Mouse (Mus musculus): Measurements from ENCODE around the gene Slbp. TPM values are rescaled to one million over a fixed set of nuclear protein-coding genes. Genes with fewer than 3 reads are reported as not detected.
A peak's percentile ranks its signal among the peaks of the same experiment; 100 is the strongest.

Slbp gene
- 154 and 174 TPM in 2 replicates for total RNA-seq (2014; fragmentation: Nextera tagmentation)
- total RNA-seq (2017): 251 and 253 TPM in 2 replicates

GRCm38 (mm10) chr5:33651921-33652782 is at the start of gene Slbp:
TSS of gene Slbp (minus strand) at chr5:33652574.
- peak; percentile 86 for ATAC-seq (replicated peaks; ENCODE audit: poor library complexity, severe bottlenecking)

- no peak for ATAC-seq (replicated peaks; ENCODE audit: poor library complexity, severe bottlenecking)
Observed at GRCm38 (mm10) chr5:33701832-33702231, 49.5 kb upstream of the Slbp start.

DNA sequence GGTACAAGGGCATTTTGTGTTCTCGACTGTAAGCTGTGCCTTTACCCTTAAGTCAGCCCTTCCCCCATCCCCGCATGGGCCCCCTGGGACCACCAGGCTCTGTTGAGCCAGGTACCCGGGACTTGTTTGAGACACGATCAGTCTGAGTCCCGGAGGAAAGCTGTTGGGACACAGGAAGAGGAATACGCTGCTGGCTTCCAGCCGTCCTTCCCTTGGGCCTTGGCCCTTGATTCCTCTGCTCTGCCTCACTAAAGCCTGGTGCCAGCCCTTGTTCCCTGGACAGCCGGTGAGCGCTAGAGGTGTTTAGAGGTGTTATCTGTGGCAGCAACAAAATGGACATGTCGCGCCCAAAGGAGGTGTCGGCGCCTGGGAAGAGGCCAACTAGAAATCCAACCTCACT is 47.6 kb upstream of the Slbp start:
- ATAC-seq (replicated peaks; ENCODE audit: poor library complexity, severe bottlenecking): no peak

GRCm38 (mm10) chr5:33698669-33699068 is 46.3 kb upstream of the Slbp start:
- ATAC-seq (replicated peaks; ENCODE audit: poor library complexity, severe bottlenecking): no peak

GRCm38 (mm10) chr5:33697947-33698512 is 45.7 kb upstream of the Slbp start:
- ATAC-seq (replicated peaks; ENCODE audit: poor library complexity, severe bottlenecking): no peak

DNA sequence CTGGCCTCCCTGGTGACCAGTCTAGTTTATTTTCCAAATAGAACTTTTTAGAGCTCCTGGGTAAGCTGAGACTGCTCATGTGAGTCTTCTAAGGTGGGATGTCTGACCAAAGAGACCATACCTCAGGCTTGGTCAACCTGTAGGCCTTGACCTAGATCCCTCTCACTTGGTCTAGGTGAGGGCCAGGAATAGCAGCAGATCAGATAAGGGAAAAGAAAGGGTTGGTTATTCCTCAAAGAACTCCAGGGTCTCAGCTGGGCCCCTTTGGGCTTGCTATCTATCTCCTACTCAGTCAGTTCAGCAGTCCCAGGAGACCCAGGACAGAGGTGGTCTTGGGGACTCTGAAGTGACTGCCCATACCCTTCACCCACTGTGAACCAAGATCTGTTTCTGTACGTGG is 45.2 kb upstream of the Slbp start:
- ATAC-seq (replicated peaks; ENCODE audit: poor library complexity, severe bottlenecking): no peak

DNA sequence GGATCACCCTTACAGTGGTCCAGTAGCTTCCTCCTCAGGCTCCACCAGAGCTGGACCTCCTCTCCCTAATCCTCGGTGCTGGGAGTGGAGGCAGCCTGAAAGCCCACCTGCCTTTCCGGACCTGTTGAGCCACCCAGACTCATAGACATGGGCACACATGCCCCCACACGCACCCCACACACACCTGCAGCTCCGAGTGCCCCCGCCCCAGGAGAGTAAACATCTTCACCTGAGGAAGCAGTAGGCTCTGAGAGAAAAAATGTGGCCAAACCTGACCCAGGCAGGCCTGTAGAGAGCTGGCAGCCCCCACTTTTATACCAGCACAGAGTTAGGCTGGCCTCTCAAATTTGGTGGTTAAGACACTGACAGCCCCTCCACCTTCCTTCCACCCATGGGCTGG is 44.1 kb upstream of the Slbp start:
- no peak for ATAC-seq (replicated peaks; ENCODE audit: poor library complexity, severe bottlenecking)

DNA sequence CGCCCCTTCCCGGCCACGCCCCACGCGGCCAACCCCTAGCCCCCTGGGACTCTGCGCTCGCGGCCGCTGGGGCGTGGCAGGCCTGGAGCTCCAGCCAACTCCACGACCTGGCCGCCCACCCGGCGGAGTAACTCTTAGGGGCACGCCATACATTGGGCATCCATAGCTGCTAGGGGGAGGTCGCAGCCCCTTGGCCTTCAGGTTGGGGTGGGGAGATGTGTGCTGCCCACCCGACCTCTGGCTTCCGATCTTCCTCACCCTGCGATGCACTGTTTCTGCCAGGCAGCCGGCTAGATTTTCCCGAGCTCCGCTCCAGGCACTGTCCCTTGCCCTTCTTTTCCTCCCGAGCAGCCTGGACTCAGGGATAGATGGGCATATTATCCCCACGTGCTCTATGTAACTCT is 43.3 kb upstream of the Slbp start:
- ATAC-seq (replicated peaks; ENCODE audit: poor library complexity, severe bottlenecking): peak; percentile 11; the same call in 1 of the 2 replicates

GRCm38 (mm10) chr5:33694848-33695717 is 42.7 kb upstream of the Slbp start:
- peak; percentile 40 for ATAC-seq (replicated peaks; ENCODE audit: poor library complexity, severe bottlenecking)

- ATAC-seq (replicated peaks; ENCODE audit: poor library complexity, severe bottlenecking): no peak
Observed at GRCm38 (mm10) chr5:33694461-33694847, 42.1 kb upstream of the Slbp start.

- ATAC-seq (replicated peaks; ENCODE audit: poor library complexity, severe bottlenecking): peak; percentile 22; the same call in 1 of the 2 replicates
Observed at GRCm38 (mm10) chr5:33692393-33692792, 40.0 kb upstream of the Slbp start.

GRCm38 (mm10) chr5:33689852-33690645 is 37.7 kb upstream of the Slbp start:
- no peak for ATAC-seq (replicated peaks; ENCODE audit: poor library complexity, severe bottlenecking)

GRCm38 (mm10) chr5:33689221-33689844 is 37.0 kb upstream of the Slbp start:
- no peak for ATAC-seq (replicated peaks; ENCODE audit: poor library complexity, severe bottlenecking)

GRCm38 (mm10) chr5:33688278-33689220 is 36.2 kb upstream of the Slbp start:
- ATAC-seq (replicated peaks; ENCODE audit: poor library complexity, severe bottlenecking): no peak

GRCm38 (mm10) chr5:33687142-33687541 is 34.8 kb upstream of the Slbp start:
- ATAC-seq (replicated peaks; ENCODE audit: poor library complexity, severe bottlenecking): no peak

GRCm38 (mm10) chr5:33684932-33685331 is 32.6 kb upstream of the Slbp start:
- ATAC-seq (replicated peaks; ENCODE audit: poor library complexity, severe bottlenecking): no peak

DNA sequence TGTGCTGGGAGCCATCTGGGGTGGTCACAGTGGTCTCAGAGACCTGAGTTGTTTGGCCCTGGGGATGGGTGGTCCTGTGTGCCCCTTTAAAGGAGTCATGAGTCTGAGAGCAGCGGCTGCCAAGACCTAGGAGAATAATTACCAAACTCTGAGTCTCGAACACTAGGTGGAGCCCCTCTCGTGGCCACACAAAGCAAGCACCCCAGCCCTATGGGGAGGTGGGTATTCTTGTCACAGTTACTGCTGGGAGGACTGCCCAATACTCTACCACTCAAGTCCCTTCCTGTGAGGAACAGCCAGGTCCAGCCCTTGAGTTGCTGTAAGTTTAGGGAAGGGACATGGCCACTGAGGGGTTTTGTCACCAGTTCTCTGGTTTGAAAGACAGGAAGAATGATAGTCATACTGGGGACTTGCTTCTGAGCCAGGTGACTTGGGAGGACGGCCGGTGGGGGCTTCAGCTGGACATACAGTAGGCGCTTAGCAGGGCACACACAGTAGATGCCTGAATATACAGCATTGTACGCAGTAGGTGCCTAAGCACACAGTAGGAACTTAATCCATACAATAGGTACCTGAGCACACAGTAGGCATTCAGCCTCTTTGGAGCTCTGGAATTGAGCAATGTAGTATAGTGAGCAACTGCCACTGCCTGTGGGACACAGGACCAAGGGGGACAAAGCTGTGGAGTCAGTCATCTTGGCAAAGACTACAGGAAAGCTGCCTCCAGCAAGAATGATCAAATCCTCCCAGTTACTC is 31.7 kb upstream of the Slbp start:
- 0 out of 2 replicates have a peak, but pooled peaks have one; percentile 34 for ATAC-seq (replicated peaks; ENCODE audit: poor library complexity, severe bottlenecking)

GRCm38 (mm10) chr5:33682963-33683362 is 30.6 kb upstream of the Slbp start:
- no peak for ATAC-seq (replicated peaks; ENCODE audit: poor library complexity, severe bottlenecking)
